Mouse (Mus musculus) lung, postnatal 36 days (tissue): ENCODE results near the gene Rfxap.
"Not testable (repeated sequence)": the region's sequence is repeated elsewhere in the genome, so short reads cannot be mapped to it uniquely, and the experiment has no call there.

ENCODE experiments used
- DNase-seq: peaks from one replicate; pipeline ENCODE4 v3.0.0; 2022; ENCODE audit warnings: mixed read lengths

The Rfxap gene

DNA sequence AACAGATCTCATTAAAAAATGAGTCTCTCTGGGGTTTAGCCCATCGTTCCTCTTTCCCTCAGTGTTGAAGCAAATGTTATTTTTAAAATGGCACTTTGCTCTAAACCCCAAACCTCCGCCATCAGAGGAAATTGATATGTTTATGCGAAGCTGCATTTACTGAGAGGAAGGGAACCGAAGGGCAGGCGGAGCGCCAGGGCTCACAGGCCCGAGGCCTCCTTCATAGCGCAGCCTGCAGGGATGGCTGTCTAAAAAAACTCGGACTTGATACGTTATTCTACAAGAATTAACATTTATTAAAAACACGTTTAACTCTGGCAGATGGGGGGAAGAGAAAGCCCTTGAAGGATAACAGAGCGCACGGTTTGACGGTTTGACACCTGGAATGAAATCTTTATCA is 41.6 kb downstream of the Rfxap start:
- DNase-seq: no peak

DNA sequence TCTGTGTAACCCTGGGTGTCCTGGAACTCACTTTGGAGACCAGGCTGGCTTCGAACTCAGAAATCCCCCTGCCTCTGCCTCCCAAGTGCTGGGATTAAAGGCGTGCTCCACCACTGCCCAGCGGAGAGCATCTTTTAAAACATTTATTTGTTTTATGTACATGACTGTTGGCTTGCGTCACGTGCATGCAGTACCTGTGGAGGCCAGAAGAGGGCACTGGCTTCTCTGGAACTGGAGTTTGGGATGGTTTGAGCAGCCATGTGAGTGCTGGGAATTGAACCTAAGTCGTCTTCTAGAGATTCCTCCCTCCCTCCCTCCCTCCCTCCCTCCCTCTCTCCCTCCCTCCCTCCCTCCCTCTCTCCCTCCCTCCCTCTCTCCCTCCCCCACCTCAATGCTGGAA is 42.1 kb downstream of the Rfxap start:
- not testable (repeated sequence) for DNase-seq

DNA sequence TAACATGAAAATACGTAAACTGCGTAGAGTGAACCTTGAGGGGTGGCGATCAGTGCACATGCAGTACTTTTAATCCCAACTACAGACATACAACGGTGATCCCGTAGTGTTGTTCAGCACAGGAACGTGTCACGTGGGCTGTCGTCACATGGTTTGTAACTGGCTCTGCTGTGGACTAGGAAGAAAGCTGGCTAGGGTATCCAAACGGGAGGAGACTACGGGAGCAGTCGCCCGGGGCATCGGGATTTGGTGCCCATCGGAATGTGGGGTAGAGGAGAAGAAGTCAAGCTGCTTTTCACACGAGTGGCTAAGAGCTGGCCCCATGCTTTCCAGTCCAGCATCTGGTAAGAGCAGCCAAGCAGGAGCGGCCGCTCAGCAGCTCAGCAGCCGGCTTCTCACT is 43.2 kb downstream of the Rfxap start:
- DNase-seq: peak; percentile 55

DNA sequence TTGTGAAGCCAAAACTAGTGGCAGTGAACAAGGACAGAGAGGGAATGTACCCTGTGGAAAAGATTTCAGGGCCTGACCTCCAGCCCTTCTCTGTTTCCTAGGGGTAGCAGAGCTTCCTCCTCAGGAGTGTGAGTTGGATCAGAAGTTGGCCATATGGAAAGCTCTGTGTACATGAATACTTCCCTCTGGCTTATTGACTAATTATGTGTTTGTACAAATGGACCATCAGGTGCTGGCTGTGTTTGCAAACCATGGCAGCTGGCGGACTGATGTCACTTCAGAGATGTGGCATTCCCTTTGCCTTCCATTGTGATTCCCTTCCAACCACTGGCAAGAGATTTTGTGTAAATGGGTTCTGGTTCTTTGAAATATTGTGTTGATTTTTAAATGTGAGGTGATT is 46.3 kb downstream of the Rfxap start:
- no peak for DNase-seq

DNA sequence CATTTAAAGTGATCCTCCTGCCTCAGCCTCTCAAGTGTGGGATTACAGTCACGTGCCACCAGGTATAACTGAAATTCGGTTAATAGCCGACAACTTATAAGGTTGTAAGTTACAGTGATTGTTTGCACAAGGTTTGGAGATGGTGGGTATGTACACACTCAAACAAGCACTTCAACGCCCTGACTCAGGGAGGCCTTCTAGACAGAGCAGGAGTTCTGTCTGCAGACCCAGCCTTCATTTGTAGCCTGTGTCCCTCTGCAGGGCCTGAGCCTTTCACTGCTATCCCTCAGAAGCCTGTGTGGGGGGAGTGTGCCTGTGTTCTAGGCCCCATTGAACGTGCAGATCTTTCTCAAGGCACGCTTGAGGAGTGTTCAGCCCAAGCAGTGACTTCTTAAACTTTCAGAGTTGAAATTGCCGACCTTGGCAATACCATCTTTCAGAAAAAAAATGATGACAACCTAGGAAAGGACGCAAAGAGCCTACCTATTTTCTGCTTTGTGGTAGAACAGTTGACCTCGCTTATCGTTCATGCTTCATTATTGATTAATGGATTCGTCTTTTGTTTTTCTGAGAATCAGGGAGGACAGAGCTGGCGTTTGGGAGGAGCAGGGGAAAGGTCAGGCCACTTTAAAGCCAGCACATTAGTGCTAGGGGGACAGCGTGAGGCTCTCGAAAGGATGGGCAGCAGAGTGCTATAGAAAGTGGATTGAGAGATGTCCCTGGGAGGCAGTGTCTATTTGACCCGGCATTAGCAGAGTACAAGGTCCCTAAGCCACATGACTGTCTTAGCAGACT is 47.1 kb downstream of the Rfxap start:
- no peak for DNase-seq

DNA sequence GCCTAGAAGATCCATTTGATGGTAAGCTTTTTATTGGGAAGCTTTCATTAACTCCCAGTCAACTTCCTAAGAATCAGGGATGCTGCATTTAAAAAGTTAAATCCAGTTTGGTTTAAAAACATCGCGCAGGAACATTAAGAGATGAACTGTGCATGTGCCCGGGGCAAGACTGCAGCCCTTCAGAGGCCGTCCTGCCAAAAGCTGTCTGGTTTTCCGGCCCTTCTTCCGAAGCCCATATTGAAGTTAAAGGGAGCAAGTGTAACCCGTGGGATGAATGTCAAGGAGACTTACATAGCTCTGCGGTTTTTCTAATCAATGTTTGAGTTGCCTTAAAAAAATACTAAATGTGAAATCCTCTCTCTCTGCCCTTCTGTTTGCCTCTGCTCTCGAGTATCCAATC is 48.4 kb downstream of the Rfxap start:
- no peak for DNase-seq

DNA sequence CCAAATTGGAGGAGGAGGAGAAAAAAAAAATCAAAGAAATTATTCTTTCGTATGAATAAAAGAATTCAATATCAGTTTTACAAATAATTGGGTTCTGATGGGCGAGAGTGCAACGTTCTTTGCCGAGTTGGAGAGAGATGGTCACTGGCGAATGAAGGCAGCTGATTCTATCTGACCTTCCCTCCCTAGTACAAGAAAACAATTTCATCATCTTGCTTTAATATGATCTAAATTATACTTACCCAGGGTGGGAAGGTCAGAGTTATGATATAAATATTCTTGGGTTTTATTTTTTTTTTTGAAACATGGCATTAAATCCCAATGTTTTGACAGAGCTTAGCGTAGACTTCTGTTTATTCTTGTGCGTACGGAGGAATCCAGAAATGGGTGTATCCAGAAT is 50.1 kb downstream of the Rfxap start:
- DNase-seq: no peak

DNA sequence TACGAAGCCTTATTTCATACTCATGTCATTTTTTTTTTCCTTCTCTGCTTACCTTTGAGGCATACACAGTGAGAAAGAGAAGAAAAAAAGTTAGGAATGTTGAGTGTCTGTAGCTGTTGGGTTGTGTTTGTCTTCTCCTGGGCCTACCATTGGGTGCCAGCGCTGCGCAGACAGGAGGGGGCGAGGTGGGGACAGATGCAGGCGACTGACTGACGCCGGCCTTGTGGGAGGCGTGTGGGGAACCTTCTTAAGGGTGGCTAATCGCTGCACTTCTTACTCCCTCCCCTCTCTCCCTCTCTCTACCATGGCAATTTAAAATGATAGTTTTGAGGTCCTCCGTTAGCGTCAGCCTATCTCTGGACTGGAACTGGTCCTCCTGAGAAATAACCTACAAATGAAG is 51.5 kb downstream of the Rfxap start:
- DNase-seq: peak; percentile 43

DNA sequence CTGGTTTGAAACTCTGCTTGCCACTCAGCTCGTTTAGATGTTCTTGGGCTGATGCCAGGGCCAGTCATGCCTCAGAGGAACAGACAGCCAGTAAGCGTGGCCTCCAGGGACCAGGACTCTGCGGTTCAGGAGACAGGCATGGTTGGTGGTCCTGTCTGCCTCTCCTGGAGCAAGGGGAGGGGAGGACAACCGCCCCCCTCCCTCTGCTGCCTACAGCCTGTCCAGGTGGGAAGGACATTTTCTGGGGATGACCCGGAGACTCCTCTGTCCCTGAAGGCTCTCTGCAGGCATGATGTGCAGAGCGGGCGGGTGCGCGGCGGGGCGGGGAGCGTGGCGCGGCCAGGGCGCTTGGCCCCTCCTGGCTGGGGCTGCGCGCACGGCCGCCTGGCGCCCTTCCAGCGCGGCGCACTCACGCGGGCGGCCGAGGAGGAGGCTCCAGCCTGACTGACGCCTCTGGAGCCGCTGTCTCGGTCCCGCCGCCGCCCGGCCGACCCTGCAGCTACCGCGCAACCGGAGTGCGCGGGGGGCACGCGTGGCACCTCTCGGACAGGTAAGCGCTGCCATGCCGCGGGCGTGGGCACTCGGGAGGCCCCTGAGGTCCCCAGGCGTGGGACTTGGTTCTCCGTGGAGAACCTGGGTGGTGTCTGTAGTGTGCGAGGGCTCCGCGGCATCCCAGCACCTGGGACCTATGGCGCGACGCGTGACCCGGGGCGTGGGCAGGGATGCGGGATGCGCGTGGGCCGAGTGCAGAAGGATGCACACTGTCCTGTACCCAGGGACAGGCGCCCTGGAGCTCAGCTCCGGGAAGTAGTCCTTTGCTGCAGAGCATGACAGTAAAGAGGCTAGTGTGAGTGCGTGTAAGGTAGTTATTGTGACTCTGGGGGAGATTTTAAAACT is 52.2 kb downstream of the Rfxap start, which contains the start of gene Smad9:
TSS of gene Smad9 (plus strand) at position 438 of the 897 bp plus-strand sequence.
- peak; percentile 46 for DNase-seq

DNA sequence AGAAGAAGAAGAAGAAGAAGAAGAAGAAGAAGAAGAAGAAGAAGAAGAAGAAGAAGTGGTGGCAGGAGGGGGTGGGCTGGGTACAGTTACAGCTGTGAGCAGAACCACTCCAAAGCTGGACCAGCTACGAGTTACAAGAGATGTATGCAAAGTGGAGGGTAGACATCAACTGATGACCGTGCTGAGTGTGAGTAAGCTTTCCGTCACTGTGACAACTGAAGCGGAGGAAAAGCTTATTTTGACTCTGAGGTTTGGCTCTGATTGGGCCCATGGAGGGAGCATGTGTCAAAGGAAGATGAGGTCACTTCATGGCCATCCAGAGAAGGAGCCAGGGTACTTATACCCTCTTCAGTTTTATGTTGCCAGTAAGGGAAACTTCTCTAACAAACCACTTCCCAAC is 54.2 kb downstream of the Rfxap start:
- no peak for DNase-seq
